Mouse (Mus musculus) embryonic fibroblast, embryonic 13.5 days (primary cell): Measurements from ENCODE around the gene Plscr4.

ENCODE experiments used
- CTCF ChIP-seq: IDR thresholded peaks from 2 replicates; pipeline ENCODE4 v1.5.1; 2011; ENCODE audit warnings: mild to moderate bottlenecking, control low read depth, low read length, moderate library complexity, borderline replicate concordance; ENCODE audit not compliant: insufficient read depth
- POLR2A ChIP-seq: IDR thresholded peaks from 2 replicates; pipeline ENCODE4 v1.6.1; 2011; ENCODE audit warnings: low read depth, mild to moderate bottlenecking, control low read depth, low read length, moderate library complexity

DNA sequence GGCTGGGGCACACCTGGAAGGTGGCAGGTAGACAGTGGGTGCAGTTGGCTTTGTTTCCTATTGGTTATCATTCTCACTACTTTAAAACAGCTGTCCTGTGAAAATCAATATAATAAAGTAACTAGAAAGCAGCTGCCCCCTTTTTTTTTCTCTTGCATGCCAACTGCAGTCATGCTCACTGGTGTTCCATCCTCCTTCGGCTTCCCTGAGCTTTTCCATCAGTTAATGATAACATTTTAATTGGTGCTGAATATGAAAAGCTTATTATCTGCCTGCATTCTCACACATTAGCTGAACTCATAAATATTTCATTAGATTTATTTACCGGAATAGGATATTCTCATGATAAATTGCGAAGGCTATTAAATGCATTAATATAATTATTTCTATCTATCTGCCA lies 33.1 kb downstream of the Plscr4 start:
- TF ChIP-seq CTCF: no peak
- no peak for TF ChIP-seq POLR2A
